Mouse (Mus musculus) liver, adult (tissue): ENCODE results near the gene Larp6.

ENCODE experiments used
- GATA4 ChIP-seq: IDR thresholded peaks from 2 replicates; pipeline ENCODE4 v1.6.1; 2014; ENCODE audit warnings: mild to moderate bottlenecking, low read length; ENCODE audit not compliant: insufficient replicate concordance

Larp6 gene

DNA sequence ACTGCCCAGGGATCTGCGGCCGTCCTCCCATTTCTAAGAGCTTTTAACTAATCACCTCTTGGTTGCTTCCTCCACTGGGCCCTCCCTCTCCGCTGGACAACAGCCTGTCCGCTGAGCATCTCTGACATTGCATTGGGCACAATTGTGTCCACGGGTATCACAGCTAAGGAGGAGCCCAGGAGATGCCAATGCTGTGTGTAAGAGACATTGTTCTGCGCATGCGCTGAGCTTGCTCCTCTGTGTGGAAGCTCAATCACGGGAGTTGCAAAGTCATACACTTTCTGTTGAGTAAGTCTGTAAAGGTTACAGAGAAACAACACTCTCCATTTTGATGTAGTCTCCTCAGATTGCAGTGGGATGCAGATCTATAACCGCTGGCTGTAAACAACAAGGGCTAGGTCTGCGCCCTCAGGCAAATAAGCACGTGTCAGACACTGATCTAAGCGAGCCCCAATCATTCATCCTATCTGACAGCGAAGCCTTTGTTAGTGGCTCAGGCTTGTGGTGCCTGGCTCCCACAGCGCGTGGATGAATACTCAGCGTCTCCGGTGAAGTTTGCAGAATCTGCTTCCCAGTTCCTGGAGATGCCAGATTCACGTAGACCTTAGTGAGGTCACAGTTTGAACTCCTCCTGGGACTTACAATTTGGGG, 13.1 kb upstream of the Larp6 start:
- TF ChIP-seq GATA4: no peak

DNA sequence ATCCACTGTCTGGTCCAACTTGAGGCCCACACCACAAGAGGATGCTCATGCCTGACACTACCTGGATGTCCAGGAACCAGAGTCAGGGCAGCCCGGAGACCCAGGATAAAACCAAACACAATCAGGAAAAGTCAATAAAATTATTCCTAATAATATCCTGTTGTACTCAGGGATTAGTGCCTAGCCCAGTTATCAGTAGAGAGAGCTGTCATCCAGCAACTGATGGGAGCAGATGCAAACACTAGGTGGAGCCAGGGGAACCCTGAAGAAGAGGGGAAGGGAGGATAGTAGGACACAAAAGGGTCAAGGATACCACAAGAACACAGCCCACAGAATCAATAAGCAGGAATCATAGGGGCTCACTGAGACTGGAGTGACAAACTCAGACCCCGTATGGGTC, 5.2 kb upstream of the Larp6 start:
- TF ChIP-seq GATA4: no peak

GRCm38 (mm10) chr9:60708606-60709005, 4.2 kb upstream of the Larp6 start:
- TF ChIP-seq GATA4: no peak

GRCm38 (mm10) chr9:60709721-60710120, 3.1 kb upstream of the Larp6 start:
- TF ChIP-seq GATA4: no peak

- no peak for TF ChIP-seq GATA4
These were observed 778 bp upstream of the Larp6 start for GRCm38 (mm10) chr9:60712011-60712410.

DNA sequence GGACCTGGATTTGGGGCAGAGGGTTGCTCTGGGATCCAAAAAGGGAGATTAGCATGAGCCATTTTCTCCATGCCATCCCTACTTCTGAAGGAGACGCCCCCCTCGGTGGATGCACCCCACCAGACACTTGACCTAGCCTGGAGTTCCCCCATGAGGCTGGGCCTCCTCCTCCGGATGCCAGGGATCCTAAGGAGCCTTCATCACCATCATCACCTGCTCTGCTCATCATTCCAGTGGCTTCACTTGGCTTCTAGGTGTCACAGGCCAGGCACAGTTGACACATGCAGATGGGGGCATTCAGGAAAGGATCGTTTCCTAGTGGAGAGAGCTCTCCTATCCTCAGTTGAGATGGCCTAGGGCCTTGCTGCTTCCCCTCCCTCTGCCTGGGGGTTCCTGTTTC, 827 bp downstream of the Larp6 start:
- no peak for TF ChIP-seq GATA4

GRCm38 (mm10) chr9:60714191-60714590, 1.4 kb downstream of the Larp6 start:
- no peak for TF ChIP-seq GATA4

DNA sequence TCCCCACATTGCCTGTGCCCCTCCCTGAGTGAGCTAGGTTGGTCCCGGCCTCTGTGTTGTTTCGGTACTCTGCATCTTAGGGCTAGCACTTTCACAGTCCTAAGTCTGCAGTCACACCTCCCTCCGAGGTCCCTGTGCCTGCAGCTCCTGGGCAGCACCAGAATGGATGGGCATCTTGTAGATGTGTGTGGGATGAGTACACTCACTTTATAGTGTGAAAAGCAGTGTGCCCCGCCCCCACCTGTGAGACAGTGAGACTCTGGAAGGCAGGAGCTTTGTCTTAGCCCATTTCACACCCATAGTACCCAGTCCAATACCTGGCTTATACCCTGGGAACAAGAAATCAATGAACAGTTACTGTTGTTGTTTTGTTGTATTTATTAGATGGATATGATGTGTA, 2.5 kb downstream of the Larp6 start:
- no peak for TF ChIP-seq GATA4

GRCm38 (mm10) chr9:60715828-60716227, 3.0 kb downstream of the Larp6 start:
- TF ChIP-seq GATA4: no peak

DNA sequence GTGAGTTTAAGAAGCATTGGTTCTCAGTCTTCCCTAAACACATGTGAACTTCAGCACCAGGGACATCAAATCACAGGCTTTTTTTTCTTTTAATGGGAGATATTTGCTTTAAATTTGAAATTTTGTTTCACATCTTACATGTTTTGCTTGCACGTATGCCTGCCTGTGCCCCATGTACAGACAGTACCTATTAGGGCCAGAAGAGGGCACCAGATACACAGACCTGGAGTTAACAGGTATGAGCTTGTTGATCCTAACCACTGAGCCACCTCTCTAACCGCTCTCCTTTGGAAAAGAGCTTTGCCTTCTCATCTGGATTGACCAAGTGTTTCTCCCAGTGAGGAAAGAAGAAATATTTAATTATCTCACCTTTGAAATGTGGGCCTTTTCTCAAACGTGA, 5.5 kb downstream of the Larp6 start:
- TF ChIP-seq GATA4: no peak

DNA sequence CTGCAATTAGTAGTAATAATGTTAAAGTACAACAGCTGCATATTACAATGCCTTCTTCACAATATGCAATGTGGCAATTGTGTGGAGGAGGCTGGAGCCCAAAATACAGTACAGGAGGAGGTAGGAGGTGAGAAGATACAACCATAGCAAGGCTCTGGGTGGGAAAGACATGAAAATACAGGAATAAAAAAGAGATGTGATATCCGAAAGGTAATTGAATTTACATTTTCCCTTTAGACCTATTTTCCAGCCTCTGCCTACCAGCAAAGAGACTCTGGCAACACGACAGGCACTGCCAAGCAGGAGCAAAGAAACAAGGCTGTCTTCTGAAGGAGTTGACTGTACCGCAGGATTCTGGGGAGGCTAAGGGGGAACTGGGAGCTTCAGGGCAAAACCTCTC, 6.9 kb downstream of the Larp6 start:
- no peak for TF ChIP-seq GATA4

- no peak for TF ChIP-seq GATA4
These were observed 12.2 kb downstream of the Larp6 start for GRCm38 (mm10) chr9:60724968-60725367.

DNA sequence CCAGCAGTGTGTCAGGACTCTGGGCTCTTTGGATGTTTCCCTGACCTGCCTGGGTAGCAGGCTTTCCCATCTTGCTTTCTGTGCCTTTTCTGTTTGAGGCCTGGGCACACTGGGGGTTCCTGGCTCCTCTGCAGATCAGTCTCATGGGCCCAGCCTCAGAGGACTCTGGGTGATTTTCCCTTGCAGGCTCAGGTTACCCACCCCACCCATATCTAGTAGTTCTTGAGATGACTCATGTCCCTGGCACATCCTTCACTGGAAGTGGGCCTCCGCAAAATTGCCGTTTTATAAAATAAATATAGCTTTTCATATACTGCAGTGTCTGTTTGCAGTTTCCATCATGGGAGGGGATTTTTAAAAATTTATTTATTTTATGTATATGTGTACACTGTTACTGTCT, 21.5 kb downstream of the Larp6 start:
- no peak for TF ChIP-seq GATA4

- TF ChIP-seq GATA4: no peak
These were observed 26.3 kb downstream of the Larp6 start for GRCm38 (mm10) chr9:60739126-60739525.

DNA sequence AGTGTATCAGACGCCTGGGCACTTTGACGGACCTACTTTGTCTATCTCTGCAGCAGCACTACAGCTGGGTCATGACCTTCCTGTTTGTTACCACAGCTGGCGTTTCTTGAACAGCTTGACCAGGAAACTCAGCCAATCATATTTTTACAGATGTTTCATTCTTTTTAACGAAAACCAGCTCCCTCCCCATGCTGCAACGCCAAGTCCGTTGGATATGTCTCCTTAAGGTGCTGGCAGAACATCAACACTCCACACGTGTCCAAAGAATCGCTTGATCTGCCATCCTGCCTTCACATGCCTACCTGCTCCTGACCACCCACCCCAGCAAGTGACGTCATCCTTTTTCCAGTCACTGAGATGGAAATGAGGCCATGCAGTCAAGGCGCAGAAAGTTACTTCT, 28.6 kb downstream of the Larp6 start:
- TF ChIP-seq GATA4: no peak

DNA sequence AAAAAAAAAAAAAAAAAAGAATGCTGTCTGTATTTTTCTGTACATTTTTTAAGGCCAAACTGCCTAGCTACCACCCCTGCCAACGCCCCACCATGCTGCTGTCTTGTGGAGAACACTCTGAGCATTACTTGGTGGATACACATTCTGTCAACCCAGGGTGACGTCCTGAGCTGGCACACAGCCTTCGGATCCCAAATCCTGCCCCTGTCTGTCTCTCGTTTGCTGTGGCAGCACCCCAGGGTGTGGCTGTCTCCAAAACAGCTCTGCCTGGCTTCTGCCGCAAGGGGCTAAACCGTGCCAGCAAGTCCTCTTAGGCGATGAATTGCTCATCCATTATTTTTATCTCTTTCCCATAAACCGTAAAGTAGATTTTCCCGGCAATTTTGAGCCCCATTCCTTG, 29.7 kb downstream of the Larp6 start:
- TF ChIP-seq GATA4: no peak

GRCm38 (mm10) chr9:60743180-60743900, 30.6 kb downstream of the Larp6 start:
- TF ChIP-seq GATA4: no peak
